In genomic region chr3:156351727-156352126, GRCm38 (mm10) we compare ENCODE assay signal across 15 mouse cellular contexts.
A peak's percentile ranks its signal among the peaks of the same experiment; 100 is the strongest.
DNase-seq lines count a peak whose midpoint lies in the region; TF ChIP-seq lines count a peak whose summit lies in the region.
"Had no signal": no experiment of that assay in that cellular context is flagged by ENCODE, and none has a peak within 500 bp of the region (broad histone marks: within the 10 kb centered on the region; RNA-seq: fewer than 3 reads in every experiment).

No protein-coding gene starts in this region.

- H3K4me2 ChIP-seq in CH12.LX (ENCODE audit: insufficient read depth, low read depth, poor library complexity, severe bottlenecking) = no peak overlapping the region
- H3K4me2 ChIP-seq: hindbrain, embryonic 14.5 days; limb, embryonic 15.5 days had no signal

- TF ChIP-seq EP300 in CH12.LX (IDR thresholded peaks at IDR 0.05; ENCODE audit: low read length) = no peak

- peak; percentile 40 for TF ChIP-seq CTCF in layer of hippocampus, adult 2 months (conservative IDR thresholded peaks at IDR 0.05)
- no peak for TF ChIP-seq CTCF in CH12.LX (conservative IDR thresholded peaks at IDR 0.05 in 1 of 2, IDR thresholded peaks at IDR 0.05 in 1 of 2; ENCODE audit: low read depth in 2 of 2, low read length in 2 of 2)

- no peak overlapping the region for H3K4me3 ChIP-seq in layer of hippocampus, adult 2 months
- H3K4me3 ChIP-seq in CH12.LX (replicated peaks in 1 of 3; ENCODE audit: low read depth in 2 of 3, low read length in 2 of 3, poor library complexity in 1 of 3) = no peak overlapping the region
- H3K4me3 ChIP-seq: erythroblast, embryonic 14.5 days; limb, embryonic 15.5 days; myocyte had no signal

- H3K27me3 ChIP-seq in CH12.LX (replicated peaks) = no peaks in the 10 kb centered on the region
- H3K27me3 ChIP-seq: limb, embryonic 15.5 days had no signal

- DNase-seq in layer of hippocampus, adult 2 months (ENCODE audit: low spot score in 2 of 2) = no peak
- no peak for DNase-seq in layer of hippocampus, adult 9-10 months (ENCODE audit: low spot score)
- DNase-seq in CH12.LX (ENCODE audit: extremely low read depth) = peak; percentile 29
- DNase-seq in ZHBTc4 (ENCODE audit: low read depth, low spot score) = peak; percentile 6
- DNase-seq in cerebellum, postnatal 10 days = peak; percentile 45 to 57
- no peak for DNase-seq in urinary bladder, adult 18-20 months (ENCODE audit: low spot score in 2 of 2)
- DNase-seq in layer of hippocampus, postnatal 14 days (ENCODE audit: low spot score in 2 of 2) = no peak
- no peak for DNase-seq in yolk sac, embryonic 10.5 days (ENCODE audit: low spot score)
- DNase-seq: kidney, adult 9 months; lung, postnatal 4 days had no signal

- no peak overlapping the region for H3K27ac ChIP-seq in layer of hippocampus, adult 2 months
- H3K27ac ChIP-seq in CH12.LX (ENCODE audit: insufficient read depth, low read depth) = no peak overlapping the region
- H3K27ac ChIP-seq: hindbrain, embryonic 14.5 days; limb, embryonic 15.5 days had no signal

- no peak; the same call in none of the 2 replicates for TF ChIP-seq RAD21 in CH12.LX (IDR thresholded peaks at IDR 0.05; ENCODE audit: low read depth, low read length)

- H3K79me2 ChIP-seq in CH12.LX (replicated peaks; ENCODE audit: control insufficient read depth, extremely low read depth, insufficient read depth, poor library complexity, severe bottlenecking) = no peaks in the 10 kb centered on the region

- no peak overlapping the region for H3K9ac ChIP-seq in CH12.LX (ENCODE audit: insufficient read depth, low read depth)
- H3K9ac ChIP-seq: hindbrain, embryonic 14.5 days; limb, embryonic 15.5 days had no signal

- no peaks in the 10 kb centered on the region for H3K36me3 ChIP-seq in CH12.LX (replicated peaks in 1 of 2; ENCODE audit: control insufficient read depth in 1 of 2, insufficient read depth in 1 of 2, low read length in 1 of 2)
- H3K36me3 ChIP-seq: G1E; limb, embryonic 15.5 days had no signal

- peaks cover 0 to 9% of the 10 kb centered on the region in 2 experiments; a peak in 2 of 4 replicates for H3K4me1 ChIP-seq in CH12.LX (ENCODE audit: control insufficient read depth in 1 of 2, insufficient read depth in 2 of 2)
- H3K4me1 ChIP-seq: limb, embryonic 15.5 days had no signal

- in situ Hi-C loops in CH12.LX (cut with MboI; ENCODE audit: low pct_ligation_motif_present, low pct_unique_long_range_greater_than_20kb, low sequenced_read_pairs) = no loop called here

- TF ChIP-seq POLR2A in CH12.LX (IDR thresholded peaks at IDR 0.05; ENCODE audit: low read depth, low read length) = no peak

- H3K9me3 ChIP-seq in CH12.LX (replicated peaks; ENCODE audit: low read length) = peaks cover 16% of the 10 kb centered on the region
- H3K9me3 ChIP-seq: limb, embryonic 15.5 days had no signal

- dilution Hi-C loops in CH12.LX (cut with MboI; ENCODE audit: extremely low pct_ligation_motif_present, extremely low pct_unique_long_range_greater_than_20kb, low sequenced_read_pairs) = no loop called here

TF ChIP-seq in CH12.LX, 34 proteins besides CTCF, POLR2A, EP300 and RAD21:
- TF ChIP-seq PAX5 (IDR thresholded peaks at IDR 0.05; ENCODE audit: low read length) = no peak
- TF ChIP-seq MYC (IDR thresholded peaks at IDR 0.05; ENCODE audit: low read depth, low read length) = no peak
- no peak for TF ChIP-seq MAX (IDR thresholded peaks at IDR 0.05; ENCODE audit: low read length)
- no peak for TF ChIP-seq RCOR1 (conservative IDR thresholded peaks at IDR 0.05; ENCODE audit: low read depth, low read length)
- TF ChIP-seq POLR2AphosphoS2 (IDR thresholded peaks at IDR 0.05; ENCODE audit: low read depth, low read length) = no peak
- no peak for TF ChIP-seq TCF12 (IDR thresholded peaks at IDR 0.05; ENCODE audit: low read depth, low read length)
- TF ChIP-seq MAFK (IDR thresholded peaks at IDR 0.05; ENCODE audit: insufficient replicate concordance, low read length) = no peak
- TF ChIP-seq CHD2 (IDR thresholded peaks at IDR 0.05; ENCODE audit: low read length) = no peak
- no peak for TF ChIP-seq JUN (IDR thresholded peaks at IDR 0.05; ENCODE audit: insufficient read depth, low read depth, low read length)
- no peak for TF ChIP-seq CHD1 (IDR thresholded peaks at IDR 0.05; ENCODE audit: low read depth, low read length)
- TF ChIP-seq ZC3H11A (IDR thresholded peaks at IDR 0.05; ENCODE audit: low read depth, low read length) = no peak

Comparison
In these comparisons a context has a peak if more than half of its experiments do, and no peak if none do; other contexts are left out.
1. DNase-seq: peak in CH12.LX (single experiment), ZHBTc4 (single experiment) and cerebellum, postnatal 10 days (2 of 2); none in layer of hippocampus, adult 2 months (0 of 2), layer of hippocampus, adult 9-10 months (single experiment), urinary bladder, adult 18-20 months (0 of 2), layer of hippocampus, postnatal 14 days (0 of 2) and yolk sac, embryonic 10.5 days (single experiment).